Mouse (Mus musculus) CD8-positive naive resting alpha-beta T cell, adult 2 months (primary cell): ENCODE measurements around the gene Gins1.

Experiments
- DNase-seq, 2 experiments: peaks; one replicate each; pipeline ENCODE4 v3.0.0; 2022; ENCODE audit warnings: low read depth in 2 of 2, low spot score in 2 of 2

Gins1 gene

DNA sequence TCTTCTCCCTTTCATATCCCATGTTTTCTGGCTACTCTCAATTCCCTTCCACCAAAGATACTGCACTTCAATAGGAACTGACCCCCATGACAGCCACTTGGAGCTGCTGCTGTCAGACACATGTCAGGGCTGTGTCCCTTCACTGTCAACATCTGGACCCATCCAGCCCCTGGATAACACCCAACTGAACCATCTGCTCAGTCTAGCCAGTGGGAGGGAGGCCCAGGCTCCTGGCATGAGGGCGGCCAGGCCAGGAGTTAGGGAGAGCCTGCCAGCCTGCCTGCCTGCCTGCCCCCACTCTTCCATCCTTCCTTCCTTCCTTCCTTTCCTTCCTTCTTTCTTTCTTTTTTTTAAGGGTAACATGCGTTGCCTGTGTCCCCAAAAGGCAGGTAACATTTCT lies 46.0 kb downstream of the Gins1 start:
- DNase-seq = no peak

DNA sequence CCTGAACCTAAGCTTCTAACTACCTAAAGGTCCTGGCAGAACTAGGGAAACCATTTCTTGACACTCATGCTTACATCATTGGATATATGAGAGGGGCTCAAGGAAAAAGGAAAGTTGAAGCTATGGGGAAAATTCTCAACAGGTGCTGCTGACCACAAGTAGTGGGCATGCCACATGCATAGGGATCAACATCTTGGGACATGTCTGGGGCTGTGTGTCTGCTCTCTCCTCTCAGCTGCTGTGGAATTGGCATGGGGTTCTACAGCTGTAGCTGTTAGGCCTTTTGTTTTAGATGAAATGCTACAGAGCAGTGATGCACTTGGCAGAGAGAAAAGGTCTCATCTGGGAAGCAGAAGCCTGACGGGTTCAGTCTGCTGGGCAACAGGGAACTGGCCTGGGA lies 50.7 kb downstream of the Gins1 start:
- no peak for DNase-seq

DNA sequence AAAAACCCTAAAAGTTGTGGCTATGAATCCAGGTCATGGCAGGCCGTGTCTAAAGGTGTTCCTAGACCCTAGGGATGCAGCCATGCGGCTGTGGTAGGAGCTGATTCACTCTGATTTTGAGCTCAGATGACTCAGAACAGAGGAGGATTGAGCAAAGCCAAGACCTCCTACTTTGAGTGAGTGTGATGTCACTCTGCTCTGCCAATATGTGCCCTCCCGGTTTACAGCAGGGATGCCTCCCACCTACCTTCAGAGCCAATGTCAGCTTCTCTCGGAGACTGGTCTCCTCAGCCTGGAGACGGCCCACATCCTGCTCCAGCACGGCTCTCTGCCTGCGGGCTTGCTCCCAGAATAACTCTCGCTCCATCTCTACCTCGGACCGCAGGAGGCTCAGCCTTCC lies 54.3 kb downstream of the Gins1 start:
- DNase-seq = no peak

DNA sequence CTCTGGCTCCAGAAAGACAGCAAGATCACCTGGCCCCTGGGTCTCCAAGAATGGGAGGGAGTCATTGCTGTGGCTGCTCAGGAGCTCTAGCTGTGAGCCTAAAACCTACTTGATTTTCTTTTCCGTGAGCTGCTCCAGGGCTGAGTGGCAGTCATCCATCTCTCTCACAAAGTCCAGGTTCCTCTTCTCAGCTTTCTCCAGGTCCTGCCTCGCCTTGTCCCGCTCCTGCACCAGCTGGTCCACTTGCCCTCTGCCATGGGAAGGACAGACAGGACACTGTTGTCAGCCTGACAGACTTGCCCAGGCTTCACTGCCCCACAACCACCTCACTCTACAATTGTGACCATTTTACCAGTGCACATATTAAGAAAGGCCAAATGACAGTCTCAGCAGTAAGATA lies 58.0 kb downstream of the Gins1 start:
- no peak for DNase-seq

DNA sequence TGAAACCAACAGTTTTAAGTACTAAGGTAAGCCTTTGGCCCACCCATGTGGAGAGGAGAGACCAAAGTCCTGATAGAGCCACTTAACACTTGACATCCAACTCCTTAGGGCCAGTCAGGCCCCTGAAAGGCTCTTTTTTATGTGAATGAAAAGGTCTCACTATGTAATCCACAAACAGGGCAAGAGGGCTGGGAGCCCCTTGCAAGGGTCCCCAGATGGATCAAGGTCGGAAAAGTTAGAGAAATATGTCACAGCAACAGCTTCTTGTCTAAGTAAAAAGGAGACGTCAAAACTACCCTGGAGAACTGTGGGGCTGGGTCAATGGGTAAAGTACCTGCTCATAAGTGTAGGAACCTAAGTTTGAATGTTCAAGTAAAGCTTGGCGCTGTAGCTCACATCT lies 59.4 kb downstream of the Gins1 start:
- DNase-seq = no peak

DNA sequence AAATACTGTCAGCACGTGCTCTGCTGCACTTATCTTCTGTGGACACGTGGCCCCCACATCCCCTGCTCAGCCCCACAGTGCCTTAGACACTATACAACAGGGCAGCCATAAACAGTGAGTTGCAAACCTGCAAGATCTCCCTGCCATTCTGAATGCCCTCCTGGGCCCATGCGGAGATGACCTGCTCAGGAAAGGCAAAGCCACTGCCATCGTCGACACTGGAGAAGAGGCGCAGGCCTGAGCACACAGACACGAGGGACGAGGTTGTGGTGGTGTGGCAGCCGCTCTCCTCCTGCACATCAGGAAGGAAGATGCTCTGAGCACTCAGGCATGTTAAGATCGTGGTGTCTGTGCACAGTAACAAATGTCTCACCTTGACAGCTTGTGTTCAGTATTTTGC lies 60.8 kb downstream of the Gins1 start:
- no peak for DNase-seq

DNA sequence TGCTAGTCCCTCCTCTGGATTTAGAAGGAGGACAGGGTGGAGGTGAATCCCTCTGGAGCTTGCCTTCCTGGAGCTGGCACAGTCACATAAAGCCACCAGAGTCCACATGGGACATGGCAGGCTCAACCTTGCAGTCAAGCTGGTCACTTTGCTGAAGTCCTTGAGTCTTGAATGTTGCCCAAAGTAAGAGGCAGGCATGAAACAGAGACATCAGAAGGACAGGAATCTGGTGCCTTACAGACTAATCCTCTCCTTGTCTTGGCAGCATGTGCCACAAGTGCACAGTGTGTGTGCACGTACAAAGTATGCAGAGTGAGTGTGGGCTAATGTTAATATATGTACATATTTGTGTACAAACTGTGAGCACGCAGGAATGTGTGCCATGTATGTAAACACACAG lies 62.3 kb downstream of the Gins1 start:
- no peak for DNase-seq

DNA sequence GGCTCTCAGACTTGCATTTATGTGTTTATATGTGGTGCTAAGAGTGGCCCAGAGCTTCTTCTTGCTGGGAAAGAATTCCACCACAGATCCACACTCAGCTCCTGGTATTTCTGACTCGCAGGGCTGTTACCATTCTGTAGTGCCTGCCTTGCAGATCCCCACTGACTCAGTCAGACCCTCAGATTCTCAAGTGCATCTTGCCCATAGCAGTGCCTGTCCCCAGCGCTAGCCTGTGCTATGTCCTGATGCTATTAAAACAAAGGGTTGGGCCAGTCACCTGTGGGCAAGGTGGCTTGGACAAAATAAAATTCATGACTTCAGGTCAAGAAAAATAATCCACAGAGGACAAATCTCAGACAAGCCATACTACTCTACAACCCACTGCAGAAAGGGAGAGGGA lies 64.0 kb downstream of the Gins1 start:
- DNase-seq = no peak

DNA sequence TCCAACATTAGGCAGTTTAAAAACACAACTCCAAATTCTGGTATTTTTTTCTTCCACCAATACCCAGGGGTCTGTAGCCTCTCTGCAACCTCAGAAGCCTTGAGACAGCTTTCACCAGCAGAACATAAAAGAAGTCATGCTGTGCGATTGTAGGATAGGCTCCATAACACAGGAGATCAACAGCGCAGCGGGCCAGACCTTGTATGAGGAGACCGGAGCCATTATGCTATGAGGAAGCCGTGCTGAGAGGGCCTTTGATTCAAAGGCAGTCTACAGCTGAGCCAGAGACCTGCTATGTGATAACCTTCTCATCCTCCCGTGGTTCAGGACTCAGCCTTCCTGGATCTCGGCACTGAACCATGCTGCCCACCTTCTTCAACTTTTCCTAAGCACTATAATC lies 66.7 kb downstream of the Gins1 start:
- DNase-seq = no peak

DNA sequence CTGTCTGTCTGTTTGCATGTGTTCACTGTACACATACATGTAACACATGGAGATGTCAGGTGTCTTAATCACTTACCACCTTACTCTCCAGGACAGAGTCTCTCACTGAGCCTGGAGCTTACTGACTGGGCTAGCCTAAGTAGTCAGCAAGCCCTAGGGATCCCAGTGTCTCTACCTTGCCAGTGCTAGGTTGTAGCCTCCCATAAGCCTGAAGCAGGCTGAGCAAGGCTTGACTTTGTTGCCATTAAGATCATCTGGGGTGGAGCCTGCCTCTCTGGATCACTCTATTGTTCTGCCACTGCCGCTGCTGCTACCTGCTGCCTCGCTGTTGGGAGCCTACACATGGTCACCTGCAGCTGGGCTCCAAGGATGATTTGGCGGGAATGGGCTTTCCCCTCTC lies 67.5 kb downstream of the Gins1 start:
- no peak for DNase-seq

DNA sequence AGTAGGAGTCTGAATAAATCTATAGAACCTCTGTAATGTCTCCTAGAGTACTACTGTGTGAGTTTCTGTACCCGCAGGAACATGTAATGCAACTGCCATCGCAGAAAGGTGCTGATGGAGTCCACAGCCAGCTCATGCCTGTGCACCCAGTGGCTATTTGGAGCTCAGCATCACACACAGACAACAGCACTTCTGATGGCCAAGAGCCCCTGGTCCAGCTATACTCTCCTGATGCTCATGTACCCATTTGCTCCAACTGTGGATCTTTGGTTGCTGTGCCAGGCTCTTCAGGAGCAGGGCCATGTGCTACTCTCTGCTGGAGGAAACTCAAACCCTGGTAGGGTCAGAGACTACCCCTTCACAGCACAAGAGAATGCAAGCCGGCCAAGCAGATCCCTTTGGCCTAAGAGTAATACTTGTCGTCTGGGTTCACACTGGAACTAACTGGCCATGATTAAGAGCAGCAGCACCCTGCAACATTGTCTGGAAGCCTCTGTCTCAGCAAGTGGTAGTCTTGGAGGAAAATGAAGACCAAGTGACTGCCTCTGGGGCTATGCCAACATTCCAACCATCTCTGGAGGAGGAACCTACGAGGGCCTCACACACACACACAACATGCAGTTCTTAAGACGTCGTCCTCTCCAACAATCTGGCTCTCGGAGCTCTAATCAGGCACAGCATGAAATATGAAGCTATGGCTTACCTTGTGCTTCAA lies 68.4 kb downstream of the Gins1 start:
- DNase-seq = no peak

DNA sequence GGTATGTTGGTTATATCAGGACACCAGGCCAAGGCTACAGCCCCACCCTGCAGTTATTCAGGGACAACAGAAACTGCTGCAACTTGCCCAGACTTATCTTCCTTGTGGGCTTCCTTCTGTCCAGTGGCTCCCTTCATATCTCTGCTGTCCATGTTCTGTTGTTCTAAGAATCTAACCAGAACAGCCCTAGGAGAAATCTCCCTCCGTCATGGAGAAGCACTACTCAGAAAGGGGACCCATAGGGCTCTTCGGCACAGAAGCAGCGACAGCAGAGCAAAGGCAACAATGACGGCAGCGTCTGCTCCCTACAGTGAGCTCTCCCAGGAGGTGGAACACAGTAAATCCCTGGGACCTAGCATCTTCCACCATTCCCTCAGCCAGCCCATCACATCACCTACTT lies 71.7 kb downstream of the Gins1 start:
- DNase-seq = no peak

DNA sequence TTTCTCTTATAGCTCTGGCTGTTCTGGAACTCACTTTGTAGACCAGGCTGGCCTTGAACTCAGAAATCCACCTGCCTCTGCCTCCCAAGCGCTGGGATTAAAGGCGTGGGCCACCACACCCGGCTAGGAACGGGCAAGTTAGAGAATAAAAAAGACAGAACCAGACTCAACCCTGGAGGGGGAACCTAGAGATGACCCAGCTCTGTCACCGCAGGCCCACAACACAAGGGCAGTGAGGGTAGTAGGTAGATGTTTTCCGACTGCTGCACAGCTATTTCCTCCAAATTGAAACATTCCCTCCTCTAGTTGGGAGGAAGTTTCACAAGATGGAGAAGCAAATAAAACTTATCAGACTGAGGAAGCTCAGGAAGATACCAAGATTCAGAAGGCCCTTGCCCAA lies 72.5 kb downstream of the Gins1 start:
- no peak for DNase-seq

DNA sequence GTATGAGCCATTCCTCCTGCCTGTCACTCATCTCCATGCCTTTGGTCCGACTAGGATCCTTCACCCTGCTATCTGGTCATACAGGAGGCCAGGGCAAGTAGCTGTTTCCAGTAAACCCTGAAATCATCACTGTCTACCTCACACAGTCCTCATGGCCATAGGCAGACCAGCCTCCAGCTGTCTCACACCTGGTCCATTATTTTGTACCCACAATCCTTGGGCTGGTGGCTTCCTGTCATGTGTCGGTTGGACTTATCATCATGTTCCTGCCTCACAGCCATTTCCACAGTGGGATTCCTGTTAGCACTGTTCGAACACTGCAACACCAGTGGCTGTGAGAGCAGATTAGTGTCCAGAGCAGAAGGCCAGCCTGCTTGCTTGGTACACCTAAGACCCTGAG lies 73.6 kb downstream of the Gins1 start:
- no peak for DNase-seq

DNA sequence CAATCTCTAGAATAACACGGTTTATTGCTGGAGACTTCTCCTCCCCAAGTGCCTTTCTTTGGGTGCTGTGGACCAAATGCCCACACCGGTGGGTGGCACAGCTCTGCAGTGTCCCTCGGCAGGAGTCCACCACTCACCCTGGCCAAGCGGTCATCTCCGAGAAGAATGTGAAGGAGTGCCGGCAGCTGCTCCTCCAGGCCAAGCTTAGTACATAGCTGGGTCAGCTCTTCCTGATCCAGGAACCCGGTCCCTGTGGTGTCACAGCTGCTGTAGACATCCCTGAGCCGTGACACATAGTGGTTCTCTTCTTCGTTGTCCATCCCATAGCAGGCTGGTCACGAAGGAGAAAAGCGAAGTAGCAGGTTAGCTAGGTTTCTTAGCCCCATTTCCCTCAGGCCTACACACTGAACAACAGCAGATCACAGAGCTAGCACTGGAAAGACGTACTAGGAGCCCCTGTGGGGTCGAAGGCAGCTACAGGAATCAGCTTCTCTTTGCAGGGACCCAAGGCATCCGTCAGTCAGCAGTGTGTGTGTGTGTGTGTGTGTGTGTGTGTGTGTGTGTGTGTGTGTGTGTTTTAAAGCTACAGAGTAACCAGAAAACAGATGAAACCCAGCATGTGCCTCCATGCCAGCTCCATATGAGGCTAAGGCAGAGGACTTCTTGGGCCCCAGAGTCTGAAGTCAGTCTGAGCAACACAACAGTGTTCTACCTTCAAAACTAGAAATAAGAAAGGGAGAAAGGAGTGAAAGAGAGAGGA lies 74.8 kb downstream of the Gins1 start:
- no peak for DNase-seq
